Mouse (Mus musculus): ENCODE data around the gene Gm45783.

Gene Gm45783

DNA sequence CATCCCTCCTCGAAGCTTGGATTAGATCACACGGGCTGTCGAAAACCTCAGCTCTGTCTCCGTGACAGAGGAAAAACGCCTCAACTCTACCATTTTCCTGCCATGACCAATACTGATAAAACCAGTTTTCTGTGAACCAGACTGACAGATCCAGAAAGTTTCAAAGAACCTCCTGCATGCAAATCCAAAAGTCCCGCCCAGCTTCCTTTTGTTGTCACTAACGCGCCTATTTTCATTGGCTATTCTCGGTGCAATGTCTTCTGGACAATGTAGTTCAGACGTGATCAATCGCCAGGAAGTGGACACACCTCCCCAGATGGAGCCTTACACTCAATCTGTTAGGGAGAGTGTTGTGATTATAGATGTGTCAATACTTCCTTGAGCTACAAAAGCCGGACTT lies at the start of gene Gm45783:
Gene Gm45783, minus strand, starts transcription at position 143 of the 400 bp plus-strand sequence.
- in situ Hi-C loops (cut with MboI, MseI): loop anchor here (5.0 to 10.0 kb wide), 3 partner anchors 168 to 1690 kb away; no protein-coding TSS in a partner anchor

DNA sequence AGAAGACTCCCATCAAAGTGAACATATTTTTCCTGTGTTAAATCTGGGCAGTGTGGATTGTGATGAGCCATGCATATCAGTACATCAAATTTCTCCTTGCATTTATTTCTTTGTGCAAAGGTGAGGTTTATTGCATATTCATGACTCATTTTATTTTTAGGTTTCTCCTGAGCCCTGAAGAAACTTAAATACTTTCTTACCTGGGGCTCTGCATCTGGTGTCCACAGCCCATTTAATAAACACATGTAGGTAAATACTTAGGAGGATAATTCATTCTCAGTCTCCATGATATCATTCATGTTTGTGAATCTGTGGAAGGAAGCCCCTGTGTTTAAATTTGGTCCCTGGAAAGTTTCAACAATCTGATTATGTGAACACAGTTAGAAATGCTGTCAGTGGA lies 25.2 kb upstream of the Gm45783 start, which contains the start of gene Vmn2r31:
Gene Vmn2r31, minus strand, starts transcription at position 101 of the 400 bp plus-strand sequence.
- in situ Hi-C loops (cut with MboI, MseI): loop anchor here (10.0 kb wide), 1 partner anchor 1705 kb away; no protein-coding TSS in a partner anchor

- in situ Hi-C loops (cut with MboI, MseI): loop anchor here (10.0 kb wide), 1 partner anchor 707 kb away; no protein-coding TSS in a partner anchor
Measured at GRCm38 (mm10) chr7:7337509-7337908, 36.9 kb downstream of the Gm45783 start, which contains the start of gene Vmn2r30. TSS of gene Vmn2r30 (minus strand) at chr7:7337609.

DNA sequence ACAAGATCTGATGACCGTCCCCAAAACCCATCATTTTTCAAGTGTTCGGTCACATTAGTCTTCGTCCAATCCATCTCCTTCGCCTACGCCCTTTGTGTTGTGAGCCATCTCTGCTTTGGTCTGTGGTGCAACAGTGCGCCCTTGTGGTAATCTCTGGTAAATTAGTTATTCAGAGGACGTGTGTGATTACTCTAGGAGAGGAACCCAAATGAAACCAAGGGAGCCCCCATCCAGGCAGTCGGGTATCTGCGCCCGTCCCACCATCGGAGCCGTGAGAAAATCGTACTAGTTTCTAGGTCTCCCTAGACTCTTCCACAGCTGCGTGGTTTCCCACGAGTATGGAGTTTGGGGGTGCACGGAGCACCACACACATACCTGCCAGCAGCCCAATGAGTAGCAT lies 78.8 kb downstream of the Gm45783 start:
- in situ Hi-C loops (cut with MboI, MseI): loop anchor here (5.0 to 10.0 kb wide), 6 partner anchors 98 to 1909 kb away; partner anchors contain the start of gene Zfp667

Measured in T-helper 1 cell (primary cell).